Mouse (Mus musculus) hindbrain, embryonic 13.5 days (tissue): ENCODE data around the gene Tubgcp2. TPM values are rescaled to one million over a fixed set of nuclear protein-coding genes. Genes with fewer than 3 reads are reported as not detected.

Experiments
- ATAC-seq: fragments of 200-750 bp; cut with Nextera tagmentation; 2 replicates; pipeline ENCODE4 v1.8.0; 2017; ENCODE audit warnings: moderate TSS enrichment; ENCODE audit not compliant: low FRiP score
- H3K27ac ChIP-seq: fragments of 300-500 bp; sonication (generic); 2 replicates; pipeline ENCODE4 v1.5.1; 2015; ENCODE audit warnings: inconsistent platforms, mild to moderate bottlenecking, moderate library complexity
- H3K27me3 ChIP-seq: fragments of 300-500 bp; sonication (generic); 2 replicates; pipeline ENCODE4 v1.6.1; 2015; ENCODE audit warnings: mild to moderate bottlenecking, inconsistent platforms
- H3K36me3 ChIP-seq: fragments of 300-500 bp; sonication (generic); 2 replicates; pipeline ENCODE4 v1.6.1; 2015; ENCODE audit warnings: mild to moderate bottlenecking, inconsistent platforms
- H3K4me1 ChIP-seq: fragments of 300-500 bp; sonication (generic); replicated peaks from 2 replicates; pipeline ENCODE4 v1.6.1; 2015; ENCODE audit warnings: inconsistent platforms
- H3K4me2 ChIP-seq: fragments of 300-500 bp; sonication (generic); 2 replicates; pipeline ENCODE4 v1.6.1; 2015; ENCODE audit warnings: inconsistent platforms, mild to moderate bottlenecking, moderate library complexity
- H3K4me3 ChIP-seq: fragments of 300-500 bp; sonication (generic); 2 replicates; pipeline ENCODE4 v1.5.1; 2015; ENCODE audit warnings: mild to moderate bottlenecking, inconsistent platforms
- H3K9ac ChIP-seq: fragments of 300-500 bp; sonication (generic); 2 replicates; pipeline ENCODE4 v1.6.1; 2015; ENCODE audit warnings: mild to moderate bottlenecking, inconsistent platforms
- H3K9me3 ChIP-seq: fragments of 300-500 bp; sonication (generic); 2 replicates; pipeline ENCODE4 v1.6.1; 2016; ENCODE audit warnings: inconsistent platforms
- WGBS: fragments of 180-500 bp; shearing (Covaris S2); methylation state at CpG from one replicate; pipeline ENCODE4 v1.1.7; 2015; 5-methylcytosine and 5-hydroxymethylcytosine counted together
- microRNA counts: library from miRNA; unstranded; fragments of <30 nt; microRNA quantifications from one replicate; lab custom pipeline; 2016
- microRNA-seq: library from miRNA; unstranded; fragments of <30 nt; microRNA quantifications from one replicate; pipeline ENCODE4, GENCODE M21; 2016
- polyA plus RNA-seq: library from polyadenylated mRNA; unstranded; fragments of >200 nt; fragmentation: Nextera tagmentation; extraction: Ambion mirVana; gene quantifications from 2 replicates; pipeline ENCODE4 v1.2.1, GENCODE M21; 2015

Gene Tubgcp2
- polyA plus RNA-seq, 1 experiment from 2014 or later = 55.8 TPM

DNA sequence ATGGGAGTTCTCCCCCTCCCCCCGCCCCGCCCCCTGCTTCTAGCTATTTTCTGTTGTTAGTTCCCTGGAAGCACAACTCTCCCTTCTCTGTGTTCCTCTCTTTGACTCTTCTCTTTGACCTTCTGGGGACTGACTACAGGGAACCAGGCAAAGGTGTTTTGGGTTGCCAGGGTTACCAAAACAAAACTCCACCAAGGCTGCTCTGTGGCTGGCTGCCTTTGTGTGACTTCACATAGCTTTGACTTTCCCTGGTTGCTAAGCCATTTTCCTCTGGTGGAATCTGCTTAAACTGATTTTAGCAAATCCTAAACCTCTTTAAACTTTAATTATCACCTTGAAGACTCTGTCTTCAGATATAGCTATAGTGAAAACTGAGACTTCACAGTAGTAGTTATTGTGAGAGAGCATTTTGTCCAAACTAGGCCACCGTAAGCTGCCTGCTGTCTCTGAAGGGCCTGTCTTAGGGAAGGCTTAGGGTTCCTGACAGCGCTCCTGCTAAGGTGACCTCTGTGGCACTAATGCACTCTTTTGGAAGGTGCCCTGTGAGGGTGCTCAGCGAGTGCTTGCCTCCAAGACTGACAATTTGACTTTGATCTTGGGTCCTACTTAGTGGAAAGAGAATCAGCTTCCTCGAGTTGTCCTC lies 84.4 kb downstream of the Tubgcp2 start:
- WGBS = 51% methylated on average over 6 of the region's 6 CpGs
- peaks cover 17% of the 10 kb centered on the region for H3K4me1 ChIP-seq
- H3K36me3 ChIP-seq = no peaks in the 10 kb centered on the region
- no peaks in the 10 kb centered on the region for H3K9me3 ChIP-seq
- no peak for ATAC-seq
- H3K27me3 ChIP-seq = peaks cover 66% of the 10 kb centered on the region
- H3K4me2 ChIP-seq = no peak overlapping the region
- H3K9ac ChIP-seq = no peak overlapping the region
- no peak overlapping the region for H3K4me3 ChIP-seq
- no peak overlapping the region for H3K27ac ChIP-seq

DNA sequence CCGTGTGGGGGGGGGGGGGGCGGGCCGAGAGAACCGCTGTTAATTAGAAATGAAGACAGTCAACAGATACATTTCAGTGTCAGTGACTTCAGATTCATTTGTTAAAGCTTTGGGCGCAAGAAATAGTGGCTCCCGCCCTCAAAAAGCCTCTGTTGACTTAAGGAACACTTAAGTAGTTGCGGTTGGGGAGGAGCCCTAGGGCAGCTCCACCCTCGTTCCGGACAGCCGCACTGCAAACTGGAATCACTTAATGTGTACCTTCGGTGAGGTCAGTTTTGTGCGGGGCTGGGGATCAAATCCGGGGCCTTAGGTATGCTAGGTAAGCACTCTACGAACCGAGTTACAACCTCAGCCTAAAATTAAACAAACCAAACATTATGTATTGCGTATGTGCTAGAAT lies 85.4 kb downstream of the Tubgcp2 start:
- no peaks in the 10 kb centered on the region for H3K9me3 ChIP-seq
- WGBS = 10% methylated on average over 15 of the region's 16 CpGs
- ATAC-seq = no peak
- H3K4me2 ChIP-seq = peak overlapping the region; percentile 70
- no peak overlapping the region for H3K27ac ChIP-seq
- H3K36me3 ChIP-seq = no peaks in the 10 kb centered on the region
- H3K27me3 ChIP-seq = peaks cover 72% of the 10 kb centered on the region
- peak overlapping the region; percentile 42 for H3K4me3 ChIP-seq
- H3K4me1 ChIP-seq = peaks cover 17% of the 10 kb centered on the region
- H3K9ac ChIP-seq = no peak overlapping the region

DNA sequence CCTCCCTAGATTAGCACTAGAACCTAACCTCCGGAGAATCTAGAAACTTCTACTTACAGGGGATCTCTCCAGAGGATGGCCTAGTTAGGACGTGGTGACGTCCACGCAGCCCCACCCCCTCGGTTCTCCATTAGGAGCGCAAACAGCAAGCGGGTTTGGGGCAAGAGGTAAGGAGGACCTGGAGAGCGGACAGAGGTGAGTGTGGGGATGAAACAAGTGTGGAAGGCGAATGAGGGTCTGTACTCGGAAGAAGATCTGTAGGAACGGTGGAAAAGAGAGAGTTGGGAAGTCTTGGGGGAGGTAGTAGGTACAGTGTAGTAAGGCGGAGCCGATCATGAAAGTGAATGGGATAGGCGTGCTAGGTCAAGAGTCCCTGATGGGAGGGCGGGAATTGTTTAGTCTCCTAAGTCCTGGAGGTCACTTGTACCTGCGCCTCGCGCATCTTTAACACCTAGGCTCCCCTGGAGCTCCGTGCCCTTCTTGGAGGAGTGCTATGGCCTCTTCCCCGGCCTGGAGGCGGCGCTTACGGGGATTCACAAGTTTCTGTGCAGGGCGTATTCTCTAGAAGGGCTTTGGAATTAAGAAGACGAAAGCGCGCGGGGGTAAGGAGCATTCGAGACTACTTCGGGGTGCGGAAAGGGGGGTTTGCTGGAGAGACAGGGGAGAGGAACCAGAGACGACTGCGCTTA lies 86.0 kb downstream of the Tubgcp2 start:
- H3K27ac ChIP-seq = no peak overlapping the region
- no peaks in the 10 kb centered on the region for H3K9me3 ChIP-seq
- H3K27me3 ChIP-seq = peaks cover 76% of the 10 kb centered on the region
- ATAC-seq = peak; percentile 72
- peak overlapping the region; percentile 42 for H3K4me3 ChIP-seq
- H3K4me2 ChIP-seq = peak overlapping the region; percentile 70
- peak overlapping the region; percentile 60 for H3K9ac ChIP-seq
- H3K36me3 ChIP-seq = no peaks in the 10 kb centered on the region
- under 1% methylated on average over 33 of the region's 33 CpGs for WGBS
- peaks cover 17% of the 10 kb centered on the region for H3K4me1 ChIP-seq

DNA sequence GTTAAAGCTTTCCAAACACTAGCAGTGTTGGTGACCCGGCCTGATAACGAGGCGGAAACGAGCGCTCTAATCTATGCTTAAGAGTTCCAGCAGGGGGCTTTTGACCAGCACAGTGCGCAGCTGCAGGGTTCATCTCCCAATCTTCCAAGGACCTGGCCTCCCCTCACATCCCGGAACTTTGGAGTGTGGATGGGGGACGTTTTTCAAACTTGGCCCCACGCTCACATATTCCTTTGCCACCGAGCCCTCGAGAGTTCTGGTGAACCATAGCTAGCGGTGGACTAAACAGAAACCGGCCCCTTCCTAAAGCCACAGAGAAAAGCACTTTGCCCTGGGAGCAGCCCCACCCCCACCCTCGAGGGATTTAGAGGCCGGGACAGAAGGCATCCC lies 86.6 kb downstream of the Tubgcp2 start:
- no peaks in the 10 kb centered on the region for H3K9me3 ChIP-seq
- peak overlapping the region; percentile 60; the same call in 1 of the 2 replicates for H3K9ac ChIP-seq

DNA sequence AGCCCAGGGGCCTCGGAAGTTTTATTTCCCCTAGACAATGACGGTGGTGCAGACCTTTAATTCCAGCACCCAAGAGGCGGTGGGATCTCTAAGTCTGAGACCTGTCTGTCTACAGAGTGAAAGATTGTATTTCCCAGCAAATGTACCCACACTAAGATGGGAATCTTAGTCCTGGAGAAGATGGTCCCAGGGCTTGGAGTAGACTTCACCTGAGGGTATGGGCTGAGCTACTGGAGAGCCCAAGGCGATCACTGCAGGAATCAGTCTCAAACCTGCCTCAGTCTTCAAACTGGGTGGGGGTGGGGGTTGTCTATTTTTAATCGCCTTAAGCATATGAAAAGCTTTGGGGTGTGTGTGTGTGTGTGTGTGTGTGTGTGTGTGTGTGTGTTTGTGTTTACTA lies 90.4 kb downstream of the Tubgcp2 start:
- H3K36me3 ChIP-seq = no peaks in the 10 kb centered on the region
- H3K4me3 ChIP-seq = no peak overlapping the region
- H3K27ac ChIP-seq = no peak overlapping the region
- H3K27me3 ChIP-seq = peaks cover 99% of the 10 kb centered on the region
- H3K4me1 ChIP-seq = peaks cover 29% of the 10 kb centered on the region
- no peak overlapping the region for H3K4me2 ChIP-seq
- 25% methylated on average over 5 of the region's 5 CpGs for WGBS
- H3K9me3 ChIP-seq = no peaks in the 10 kb centered on the region
- no peak overlapping the region for H3K9ac ChIP-seq
- no peak for ATAC-seq

More for the DNA sequence above, 86.6 kb downstream of the Tubgcp2 start:
- Histone ChIP-seq H3K4me3 (peak overlapping the region; percentile 42), H3K4me2 (peak overlapping the region; percentile 70), H3K27ac (no peak overlapping the region), H3K4me1 (peaks cover 17% of the 10 kb centered on the region), H3K36me3 (no peaks in the 10 kb centered on the region), H3K27me3 (peaks cover 81% of the 10 kb centered on the region)
- 2% methylated on average over 15 of the region's 15 CpGs for WGBS
- peak; percentile 75 for ATAC-seq

MicroRNAs within 50 kb of the gene (microRNA counts, 519-probe panel; counts per million panel counts)
- microRNA mmu-miR-202-3p (lab: Ali Mortazavi, UCI) (51.3 counts per million), microRNA mmu-miR-202-5p (lab: Ali Mortazavi, UCI) (2,060 counts per million, percentile 12 among the panel's probes with 10 or more counts)

Small RNAs within 50 kb of the gene (microRNA-seq; reads per million reads assigned to microRNA genes)
- gene Mir202 (not detected), gene Mir7062 (1.4 reads per million), gene mmu-mir-7686 (not detected)

Other genes with a start within 250 kb of the Tubgcp2 start
- gene Adgra1, start 202.5 kb downstream of the Tubgcp2 start, polyA plus RNA-seq = 27.5 and 33.0 TPM in 2 replicates
- gene Kndc1, start 142.0 kb downstream of the Tubgcp2 start, polyA plus RNA-seq = 8.3 and 10.0 TPM in 2 replicates
- gene Utf1, start 92.9 kb downstream of the Tubgcp2 start, polyA plus RNA-seq = not detected in 2 replicates
- 0.91 and 1.2 TPM in 2 replicates for gene 6430531B16Rik, start 57.9 kb downstream of the Tubgcp2 start, polyA plus RNA-seq
- 3.9 and 5.3 TPM in 2 replicates for gene Adam8, start 44.1 kb downstream of the Tubgcp2 start, polyA plus RNA-seq
- gene Zfp511, start 278 bp downstream of the Tubgcp2 start, polyA plus RNA-seq = 52.5 and 54.2 TPM in 2 replicates
- gene Msx3, start 12.4 kb upstream of the Tubgcp2 start, polyA plus RNA-seq = 16.5 and 28.5 TPM in 2 replicates
- gene Caly, start 45.9 kb upstream of the Tubgcp2 start, polyA plus RNA-seq = 104 and 105 TPM in 2 replicates
- not detected in 2 replicates for gene Prap1, start 56.7 kb upstream of the Tubgcp2 start, polyA plus RNA-seq
- 27.9 and 30.4 TPM in 2 replicates for gene Fuom, start 65.8 kb upstream of the Tubgcp2 start, polyA plus RNA-seq
- gene Paox, start 79.1 kb upstream of the Tubgcp2 start, polyA plus RNA-seq = 10.0 and 11.8 TPM in 2 replicates
- 123 and 125 TPM in 2 replicates for gene Echs1, start 79.8 kb upstream of the Tubgcp2 start, polyA plus RNA-seq
- 28.3 and 30.6 TPM in 2 replicates for gene Mtg1, start 100.9 kb upstream of the Tubgcp2 start, polyA plus RNA-seq
- 10.8 and 11.0 TPM in 2 replicates for gene Sprn, start 118.2 kb upstream of the Tubgcp2 start, polyA plus RNA-seq
- gene Olfr522, start 128.1 kb upstream of the Tubgcp2 start, polyA plus RNA-seq = not detected in 2 replicates
- gene Olfr523, start 136.5 kb upstream of the Tubgcp2 start, polyA plus RNA-seq = not detected in 2 replicates
- not detected in 2 replicates for gene Olfr524, start 169.3 kb upstream of the Tubgcp2 start, polyA plus RNA-seq
- not detected in 2 replicates for gene Cd163l1, start 181.6 kb upstream of the Tubgcp2 start, polyA plus RNA-seq
- not detected in 2 replicates for gene 5830411N06Rik, start 210.6 kb upstream of the Tubgcp2 start, polyA plus RNA-seq